Mouse (Mus musculus): ENCODE data around the gene Rab44. TPM values are rescaled to one million over a fixed set of nuclear protein-coding genes. Genes with fewer than 3 reads are reported as not detected.
"Not testable (repeated sequence)": the region's sequence is repeated elsewhere in the genome, so short reads cannot be mapped to it uniquely, and the experiment has no call there.

The Rab44 gene
- polyA plus RNA-seq (2011; ENCODE audit: insufficient read length, low read depth, missing spikeins) = not detected in 2 replicates

GRCm38 (mm10) chr17:29113591-29114352, at the start of gene Rab44:
TSS of gene Rab44 (plus strand) at chr17:29114145.
- Histone ChIP-seq H3K27ac (ENCODE audit: insufficient read depth, low read length) (no peak within 1 kb of the TSS), H3K4me3 (ENCODE audit: insufficient read depth, low read length) (no peak within 1 kb of the TSS)
- TF ChIP-seq POLR2A (IDR thresholded peaks at IDR 0.05; ENCODE audit: low read depth, low read length) (no peak), CTCF (IDR thresholded peaks at IDR 0.05; ENCODE audit: borderline replicate concordance, insufficient read depth, low read length) (no peak)

GRCm38 (mm10) chr17:29065245-29065940, 48.6 kb upstream of the Rab44 start:
- Histone ChIP-seq H3K27ac (ENCODE audit: insufficient read depth, low read length) (no peak overlapping the region), H3K4me3 (ENCODE audit: insufficient read depth, low read length) (no peak overlapping the region), H3K4me1 (ENCODE audit: control insufficient read depth, insufficient read depth, low read length) (peaks cover 11% of the 10 kb centered on the region; the same call in 1 of the 2 replicates)
- TF ChIP-seq CTCF (IDR thresholded peaks at IDR 0.05; ENCODE audit: borderline replicate concordance, insufficient read depth, low read length) = no peak
- no peak for TF ChIP-seq POLR2A (IDR thresholded peaks at IDR 0.05; ENCODE audit: low read depth, low read length)

More at GRCm38 (mm10) chr17:29113591-29114352, at the start of gene Rab44:
- H3K4me1 ChIP-seq (ENCODE audit: control insufficient read depth, insufficient read depth, low read length) = no peaks in the 10 kb centered on the region

- Histone ChIP-seq H3K4me1 (ENCODE audit: control insufficient read depth, insufficient read depth, low read length) (peaks cover 11% of the 10 kb centered on the region; the same call in 1 of the 2 replicates), H3K4me3 (ENCODE audit: insufficient read depth, low read length) (no peak overlapping the region), H3K27ac (ENCODE audit: insufficient read depth, low read length) (no peak overlapping the region)
- TF ChIP-seq POLR2A (IDR thresholded peaks at IDR 0.05; ENCODE audit: low read depth, low read length) (no peak), CTCF (IDR thresholded peaks at IDR 0.05; ENCODE audit: borderline replicate concordance, insufficient read depth, low read length) (no peak)
These were observed 48.0 kb upstream of the Rab44 start for GRCm38 (mm10) chr17:29065971-29066370.

- not testable (repeated sequence) for H3K4me3 ChIP-seq (ENCODE audit: insufficient read depth, low read length); H3K4me1 ChIP-seq (ENCODE audit: control insufficient read depth, insufficient read depth, low read length); H3K27ac ChIP-seq (ENCODE audit: insufficient read depth, low read length)
These were observed 46.5 kb upstream of the Rab44 start for GRCm38 (mm10) chr17:29067416-29067815.

GRCm38 (mm10) chr17:29067847-29068246, 46.1 kb upstream of the Rab44 start:
- H3K4me1 ChIP-seq (ENCODE audit: control insufficient read depth, insufficient read depth, low read length) = peaks cover 9% of the 10 kb centered on the region; the same call in 1 of the 2 replicates
- H3K27ac ChIP-seq (ENCODE audit: insufficient read depth, low read length) = no peak overlapping the region
- H3K4me3 ChIP-seq (ENCODE audit: insufficient read depth, low read length) = no peak overlapping the region
- no peak for TF ChIP-seq CTCF (IDR thresholded peaks at IDR 0.05; ENCODE audit: borderline replicate concordance, insufficient read depth, low read length)
- no peak for TF ChIP-seq POLR2A (IDR thresholded peaks at IDR 0.05; ENCODE audit: low read depth, low read length)

DNA sequence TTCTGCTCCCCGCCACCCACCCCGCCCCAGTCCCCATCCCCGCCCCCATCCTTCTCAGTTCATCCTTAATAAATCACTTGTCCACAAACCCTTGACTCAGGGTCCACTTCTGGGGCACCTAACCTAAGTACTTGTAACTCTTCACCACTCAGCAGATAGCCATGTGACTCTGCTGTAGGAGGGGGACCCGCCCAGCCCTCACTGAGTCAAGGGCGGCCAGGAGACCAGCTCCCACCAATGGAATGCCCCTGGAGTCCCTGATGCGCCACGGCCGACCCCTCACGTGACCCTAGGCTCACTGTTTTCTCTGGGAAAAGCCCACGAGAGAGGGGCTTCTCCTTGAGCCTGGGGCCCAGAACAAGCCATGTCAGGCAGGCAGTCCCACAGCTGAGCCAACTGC, 44.9 kb upstream of the Rab44 start:
- no peak overlapping the region for H3K27ac ChIP-seq (ENCODE audit: insufficient read depth, low read length)
- TF ChIP-seq CTCF (IDR thresholded peaks at IDR 0.05; ENCODE audit: borderline replicate concordance, insufficient read depth, low read length) (no peak), POLR2A (IDR thresholded peaks at IDR 0.05; ENCODE audit: low read depth, low read length) (no peak)
- no peak overlapping the region for H3K4me3 ChIP-seq (ENCODE audit: insufficient read depth, low read length)
- H3K4me1 ChIP-seq (ENCODE audit: control insufficient read depth, insufficient read depth, low read length) = peaks cover 2% of the 10 kb centered on the region; the same call in 1 of the 2 replicates

GRCm38 (mm10) chr17:29071820-29072219, 42.1 kb upstream of the Rab44 start:
- peaks cover 2% of the 10 kb centered on the region; the same call in 1 of the 2 replicates for H3K4me1 ChIP-seq (ENCODE audit: control insufficient read depth, insufficient read depth, low read length)
- no peak overlapping the region for H3K4me3 ChIP-seq (ENCODE audit: insufficient read depth, low read length)
- TF ChIP-seq POLR2A (IDR thresholded peaks at IDR 0.05; ENCODE audit: low read depth, low read length) (no peak), CTCF (IDR thresholded peaks at IDR 0.05; ENCODE audit: borderline replicate concordance, insufficient read depth, low read length) (no peak)

GRCm38 (mm10) chr17:29072701-29073307, 41.1 kb upstream of the Rab44 start:
- H3K4me1 ChIP-seq (ENCODE audit: control insufficient read depth, insufficient read depth, low read length) = peaks cover 2% of the 10 kb centered on the region; the same call in 1 of the 2 replicates
- TF ChIP-seq POLR2A (IDR thresholded peaks at IDR 0.05; ENCODE audit: low read depth, low read length) = no peak
- TF ChIP-seq CTCF (IDR thresholded peaks at IDR 0.05; ENCODE audit: borderline replicate concordance, insufficient read depth, low read length) = no peak
- no peak overlapping the region for H3K4me3 ChIP-seq (ENCODE audit: insufficient read depth, low read length)
- no peak overlapping the region for H3K27ac ChIP-seq (ENCODE audit: insufficient read depth, low read length)

More at GRCm38 (mm10) chr17:29071820-29072219, 42.1 kb upstream of the Rab44 start:
- no peak overlapping the region for H3K27ac ChIP-seq (ENCODE audit: insufficient read depth, low read length)

DNA sequence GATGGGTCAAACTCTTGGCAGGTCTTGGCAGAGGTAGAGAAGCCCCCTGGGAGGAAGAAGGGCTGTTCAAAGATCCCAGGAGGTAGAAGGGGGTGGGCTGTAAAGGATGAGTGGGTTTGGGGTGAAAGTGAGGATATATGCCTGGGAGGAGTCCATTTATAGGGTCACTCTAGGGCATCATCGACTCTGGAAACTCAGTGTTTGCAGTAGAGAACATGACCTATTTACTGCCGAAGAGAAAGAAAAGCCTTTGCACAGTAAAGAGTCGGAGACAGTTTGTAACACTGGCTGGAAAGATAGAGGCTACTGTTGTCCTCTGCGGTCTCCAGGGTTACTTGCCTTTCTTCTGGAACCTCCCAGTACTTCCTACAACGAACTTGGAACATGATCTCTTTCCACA, 40.6 kb upstream of the Rab44 start:
- H3K4me1 ChIP-seq (ENCODE audit: control insufficient read depth, insufficient read depth, low read length) = no peaks in the 10 kb centered on the region
- H3K4me3 ChIP-seq (ENCODE audit: insufficient read depth, low read length) = no peak overlapping the region
- H3K27ac ChIP-seq (ENCODE audit: insufficient read depth, low read length) = no peak overlapping the region
- TF ChIP-seq POLR2A (IDR thresholded peaks at IDR 0.05; ENCODE audit: low read depth, low read length) = no peak
- TF ChIP-seq CTCF (IDR thresholded peaks at IDR 0.05; ENCODE audit: borderline replicate concordance, insufficient read depth, low read length) = no peak
